Mouse (Mus musculus): ENCODE measurements around the gene Mri1. TPM values are rescaled to one million over a fixed set of nuclear protein-coding genes. Genes with fewer than 3 reads are reported as not detected.
A peak's percentile ranks its signal among the peaks of the same experiment; 100 is the strongest.

Mri1 gene
- total RNA-seq (2021): 10 to 100 TPM; 11.8 to 16.6 TPM
- long read RNA-seq, experiment 1, transcript Mri1-203 (5 exons, 2,819 nt): major isoform, 13 of 15 reads
- long read RNA-seq, experiment 1, partial matches to known transcripts: 1 of 15 reads
- long read RNA-seq, experiment 1, other reads (novel, unspliced or antisense): 1 of 15 reads
- long read RNA-seq, experiment 2, transcript Mri1-203 (5 exons, 2,819 nt): major isoform, 18 of 20 reads
- long read RNA-seq, experiment 2, partial matches to known transcripts: 0 of 20 reads
- long read RNA-seq, experiment 2, other reads (novel, unspliced or antisense): 2 of 20 reads

GRCm38 (mm10) chr8:84256822-84257610 is at the start of gene Mri1:
Mri1 (minus strand) TSS chr8:84257326.
- peak; percentile 88 for DNase-seq
- intact Hi-C loops (cut with DNase I; ENCODE audit: low total_unique reads): no loop called here

DNA sequence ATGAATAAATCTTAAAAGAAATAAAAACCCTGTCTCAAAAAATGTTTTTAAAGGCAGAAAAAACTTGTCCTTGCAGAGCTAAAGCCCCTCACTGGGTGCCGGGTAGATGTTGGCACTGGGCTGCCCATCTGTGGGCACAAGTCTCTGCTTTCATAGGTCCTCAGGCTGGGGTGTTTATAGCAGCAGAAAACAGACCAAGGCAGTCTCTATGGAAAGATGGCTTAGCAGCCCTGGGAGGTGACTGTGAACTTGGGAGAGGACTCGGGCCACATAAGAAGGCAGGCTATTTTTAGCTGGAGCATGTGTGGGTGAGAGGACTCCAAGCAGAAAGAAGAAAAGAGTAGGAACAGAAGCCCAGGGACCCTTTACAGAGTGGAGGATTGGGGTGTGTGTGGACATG is 46.8 kb upstream of the Mri1 start:
- intact Hi-C loops (cut with DNase I; ENCODE audit: low total_unique reads): no loop called here
- DNase-seq: no peak

GRCm38 (mm10) chr8:84297029-84297785 is 40.1 kb upstream of the Mri1 start:
- intact Hi-C loops (cut with DNase I; ENCODE audit: low total_unique reads): no loop called here
- DNase-seq: no peak

DNA sequence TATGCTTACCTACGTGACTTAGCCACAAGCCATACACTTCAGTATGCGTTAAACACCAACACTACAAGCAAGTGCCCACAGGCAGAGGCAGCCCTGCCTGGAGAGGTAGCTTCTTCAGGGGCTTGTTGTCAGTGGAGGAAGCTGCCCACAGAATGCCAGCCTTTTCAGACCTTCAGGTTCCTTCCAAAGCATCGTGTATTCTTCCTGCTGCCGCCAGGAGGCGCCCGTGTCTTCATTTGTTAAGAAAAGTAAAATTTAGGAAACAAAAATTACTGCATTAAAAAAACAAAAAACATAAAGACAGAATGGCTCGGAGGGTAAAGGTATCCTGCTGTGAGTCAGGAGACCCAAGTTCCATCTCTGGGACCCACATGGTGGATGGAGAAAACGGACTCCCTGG is 34.6 kb upstream of the Mri1 start:
- intact Hi-C loops (cut with DNase I; ENCODE audit: low total_unique reads): loop anchor here (2.0 kb wide), 1 partner anchor 65 kb away; no protein-coding TSS in a partner anchor
- DNase-seq: peak; percentile 39

GRCm38 (mm10) chr8:84291086-84291485 is 34.0 kb upstream of the Mri1 start:
- no peak for DNase-seq
- intact Hi-C loops (cut with DNase I; ENCODE audit: low total_unique reads): no loop called here

DNA sequence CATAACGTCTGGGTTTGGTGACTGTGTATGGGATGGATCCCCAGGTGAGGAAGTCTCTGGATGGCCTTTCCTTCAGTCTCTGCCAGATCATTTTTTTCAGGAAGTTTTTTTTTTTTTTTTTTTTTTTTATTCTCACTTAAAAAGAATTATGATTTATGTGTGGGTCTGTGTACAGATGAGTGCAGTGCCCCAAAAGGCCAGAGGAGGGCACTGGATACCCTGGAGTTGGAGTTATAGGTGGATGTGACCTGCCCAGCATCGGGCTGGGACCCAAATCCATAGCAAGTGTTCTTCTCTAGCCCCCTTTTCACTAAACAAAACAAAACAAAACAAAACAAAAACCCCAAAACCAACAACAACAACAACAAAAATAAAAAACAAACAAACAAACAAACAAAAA is 31.8 kb upstream of the Mri1 start:
- DNase-seq: no peak
- intact Hi-C loops (cut with DNase I; ENCODE audit: low total_unique reads): loop anchor here (10.0 kb wide), 1 partner anchor 104 kb away; the partner anchor contains the start of gene Nanos3

DNA sequence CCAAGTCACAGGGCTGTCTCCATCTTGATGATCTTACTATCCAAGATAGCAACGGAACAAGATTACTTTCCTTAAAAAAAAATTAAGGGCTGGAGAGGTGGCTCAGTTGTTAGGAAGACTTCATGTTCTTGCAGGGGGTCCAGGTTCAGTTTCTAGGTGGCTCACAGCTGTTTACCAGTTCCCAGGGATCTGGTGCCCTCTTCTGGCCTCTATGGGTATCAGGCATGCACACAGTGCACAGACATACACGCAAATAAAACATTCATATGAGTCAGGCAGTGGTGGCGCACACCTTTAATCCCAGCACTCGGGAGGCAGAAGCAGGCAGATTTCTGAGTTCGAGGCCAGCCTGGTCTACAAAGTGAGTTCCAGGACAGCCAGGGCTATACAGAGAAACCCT is 28.5 kb upstream of the Mri1 start:
- intact Hi-C loops (cut with DNase I; ENCODE audit: low total_unique reads): loop anchor here (10.0 kb wide), 1 partner anchor 101 kb away; the partner anchor contains the start of gene Nanos3
- peak; percentile 51 for DNase-seq

DNA sequence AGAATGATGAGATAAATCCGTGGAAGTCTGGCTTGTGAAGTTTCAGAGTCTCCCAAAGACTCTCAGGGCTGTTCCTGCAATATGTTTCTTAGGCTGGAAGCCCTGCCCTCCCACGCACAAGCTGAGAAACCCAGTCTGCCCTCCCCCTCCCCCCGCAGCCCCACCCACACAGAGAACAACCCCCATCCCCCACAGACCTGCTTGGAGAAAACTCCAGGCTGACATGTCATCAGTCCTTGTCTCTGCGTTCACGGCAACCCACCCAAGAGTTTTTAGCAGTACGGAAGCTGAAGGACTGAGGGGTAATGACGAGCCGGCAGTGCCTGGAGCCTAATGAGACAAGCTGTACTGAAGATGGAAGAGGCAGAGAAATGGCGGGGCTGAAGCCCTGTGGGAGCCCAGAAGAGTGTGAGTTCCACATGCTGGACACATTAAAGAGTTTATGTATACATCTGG is 27.5 kb upstream of the Mri1 start:
- intact Hi-C loops (cut with DNase I; ENCODE audit: low total_unique reads): loop anchor here (10.0 kb wide), 1 partner anchor 100 kb away; the partner anchor contains the start of gene Nanos3
- peak; percentile 34 for DNase-seq

DNA sequence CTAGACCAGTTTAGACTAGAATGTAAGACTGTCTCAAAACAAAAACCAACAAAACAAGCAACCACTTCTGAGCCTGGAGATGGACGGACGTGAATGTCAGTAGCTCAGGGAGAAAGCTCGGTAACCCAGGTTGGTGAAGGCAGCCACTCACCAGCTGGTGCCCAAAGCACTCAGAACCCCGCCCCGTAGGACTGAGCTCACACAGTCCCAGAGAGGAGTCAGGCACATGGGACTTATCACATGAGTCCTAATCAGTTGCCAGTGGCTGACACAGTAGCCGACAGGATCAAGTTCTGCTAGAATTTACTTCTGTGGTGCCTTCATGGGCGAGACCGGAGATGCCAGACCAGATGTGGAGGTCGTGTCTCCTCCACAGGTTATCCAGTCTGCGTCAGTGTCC is 23.7 kb upstream of the Mri1 start:
- intact Hi-C loops (cut with DNase I; ENCODE audit: low total_unique reads): loop anchor here (10.0 kb wide), 1 partner anchor 96 kb away; the partner anchor contains the start of gene Nanos3
- DNase-seq: no peak

DNA sequence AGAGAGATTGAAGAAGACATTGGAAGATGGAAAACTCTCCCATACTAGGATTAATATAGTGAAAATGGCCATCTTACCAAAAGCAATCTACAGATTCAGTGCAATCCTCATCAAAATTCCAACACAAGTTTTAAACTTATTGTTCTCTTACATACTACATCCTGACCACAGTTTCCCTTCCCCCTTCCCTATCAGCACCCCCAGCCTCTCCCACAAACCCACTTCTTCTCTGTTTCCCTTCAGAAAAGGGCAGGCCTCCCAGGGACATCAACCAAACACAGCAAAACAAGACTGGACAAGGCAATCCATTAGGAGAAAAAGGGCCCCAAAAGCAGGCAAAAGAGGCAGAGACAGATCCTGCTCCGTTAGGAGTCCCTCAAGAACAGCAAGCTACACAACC is 19.3 kb upstream of the Mri1 start:
- no peak for DNase-seq
- intact Hi-C loops (cut with DNase I; ENCODE audit: low total_unique reads): no loop called here

DNA sequence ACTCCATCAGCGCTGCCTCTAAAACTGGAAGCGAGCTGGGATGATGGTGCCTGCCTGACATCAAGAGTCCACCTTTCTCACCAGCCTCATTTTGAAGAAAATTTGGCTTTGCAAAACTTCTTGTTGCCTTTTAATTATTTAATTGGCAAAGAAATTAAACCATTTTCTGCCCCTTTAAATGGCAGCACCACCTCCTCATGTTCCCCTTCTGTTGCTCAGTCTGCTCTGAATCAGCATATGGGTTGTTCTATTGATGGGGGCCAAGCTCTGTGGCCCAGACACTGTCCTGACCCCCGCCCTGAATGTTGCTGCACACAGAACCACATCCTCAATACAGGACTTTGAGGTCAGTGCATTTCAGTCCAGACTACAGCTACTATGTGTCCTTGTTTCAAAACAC is 16.8 kb upstream of the Mri1 start:
- no peak for DNase-seq
- intact Hi-C loops (cut with DNase I; ENCODE audit: low total_unique reads): no loop called here

GRCm38 (mm10) chr8:84272302-84272701 is 15.2 kb upstream of the Mri1 start:
- DNase-seq: no peak
- intact Hi-C loops (cut with DNase I; ENCODE audit: low total_unique reads): no loop called here

DNA sequence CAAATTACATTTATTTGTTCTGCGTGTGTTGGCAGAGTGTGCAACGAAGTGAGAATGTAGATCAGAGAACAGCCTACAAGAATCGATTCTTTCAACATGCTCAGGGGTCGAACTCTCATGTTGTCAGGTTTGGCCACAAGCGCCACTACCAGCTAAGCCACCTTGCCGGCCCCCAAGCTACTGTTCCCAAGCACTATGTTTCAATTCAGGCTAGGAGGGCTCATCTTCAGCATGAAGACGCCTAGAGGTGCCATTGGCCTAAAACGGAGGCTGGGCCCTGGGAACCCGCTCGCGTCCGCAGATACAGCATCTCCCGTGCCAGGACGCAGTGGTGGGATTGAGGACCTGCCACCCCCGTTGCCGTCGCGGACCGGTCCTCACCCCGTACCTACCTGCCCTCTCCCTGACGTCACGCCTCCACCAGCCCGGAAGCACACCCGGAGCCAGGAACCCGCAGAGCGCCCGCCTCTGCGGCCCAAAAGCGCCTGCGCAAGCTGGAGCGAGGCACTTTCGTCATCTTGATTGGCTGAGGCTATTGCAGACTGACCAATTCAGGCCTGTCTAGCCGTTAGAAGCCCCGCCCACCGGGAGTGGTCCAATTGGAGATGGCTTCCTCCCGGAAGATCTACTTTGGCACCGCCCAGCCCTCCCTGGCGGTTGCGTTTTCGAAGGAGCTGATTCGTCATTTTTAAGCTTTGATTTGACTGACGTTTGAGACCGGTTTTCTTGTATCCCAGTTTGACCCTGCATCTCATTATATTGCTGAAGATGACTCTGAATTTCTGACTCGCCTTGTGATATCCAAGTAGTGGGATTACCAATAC is 13.0 kb upstream of the Mri1 start, which contains the start of gene Ccdc130:
TSS of gene Ccdc130 (minus strand) at position 431 of the 824 bp plus-strand sequence.
- DNase-seq: peak; percentile 100
- intact Hi-C loops (cut with DNase I; ENCODE audit: low total_unique reads): no loop called here

DNA sequence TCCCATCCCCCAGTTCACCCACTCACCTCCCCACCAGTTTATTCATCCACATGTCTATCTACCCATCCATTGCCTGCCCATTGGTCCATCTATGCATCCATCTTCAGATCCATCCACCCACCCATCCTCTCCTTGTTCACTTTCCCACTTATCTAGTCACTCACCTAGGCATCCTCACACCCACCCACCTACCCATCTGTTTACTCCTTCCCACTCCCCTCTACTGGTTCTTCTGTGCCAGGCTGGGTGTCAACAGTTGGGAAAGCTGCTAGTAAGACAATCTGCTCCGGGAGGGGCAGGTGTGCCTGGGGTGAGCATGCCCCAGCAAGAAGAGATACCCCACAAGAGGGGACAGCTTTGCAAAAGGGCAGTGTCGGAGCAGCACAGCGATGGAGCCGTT is 4.0 kb upstream of the Mri1 start:
- DNase-seq: no peak
- intact Hi-C loops (cut with DNase I; ENCODE audit: low total_unique reads): no loop called here

- intact Hi-C loops (cut with DNase I; ENCODE audit: low total_unique reads): no loop called here
- DNase-seq: no peak
Measured at GRCm38 (mm10) chr8:84256458-84256821, 686 bp downstream of the Mri1 start.

DNA sequence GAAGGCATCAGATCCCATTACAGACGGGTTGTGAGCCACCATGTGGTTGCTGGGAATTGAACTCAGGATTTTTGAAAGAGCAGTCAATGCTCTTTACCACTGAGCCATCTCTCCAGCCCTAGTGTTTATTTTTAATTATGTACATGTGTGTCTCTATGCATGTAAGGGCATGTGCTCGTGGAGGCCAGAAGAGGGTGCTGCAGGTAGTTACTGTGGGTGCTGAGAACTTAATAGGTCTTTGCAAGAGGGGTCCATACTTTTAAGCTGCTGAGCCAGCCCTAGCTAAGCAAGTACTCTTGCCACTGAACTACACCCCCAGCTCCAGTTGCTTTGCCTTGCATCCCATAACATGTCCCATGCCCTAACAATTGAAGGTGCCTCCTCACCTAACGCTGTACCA is 1.3 kb downstream of the Mri1 start:
- intact Hi-C loops (cut with DNase I; ENCODE audit: low total_unique reads): no loop called here
- DNase-seq: no peak

DNA sequence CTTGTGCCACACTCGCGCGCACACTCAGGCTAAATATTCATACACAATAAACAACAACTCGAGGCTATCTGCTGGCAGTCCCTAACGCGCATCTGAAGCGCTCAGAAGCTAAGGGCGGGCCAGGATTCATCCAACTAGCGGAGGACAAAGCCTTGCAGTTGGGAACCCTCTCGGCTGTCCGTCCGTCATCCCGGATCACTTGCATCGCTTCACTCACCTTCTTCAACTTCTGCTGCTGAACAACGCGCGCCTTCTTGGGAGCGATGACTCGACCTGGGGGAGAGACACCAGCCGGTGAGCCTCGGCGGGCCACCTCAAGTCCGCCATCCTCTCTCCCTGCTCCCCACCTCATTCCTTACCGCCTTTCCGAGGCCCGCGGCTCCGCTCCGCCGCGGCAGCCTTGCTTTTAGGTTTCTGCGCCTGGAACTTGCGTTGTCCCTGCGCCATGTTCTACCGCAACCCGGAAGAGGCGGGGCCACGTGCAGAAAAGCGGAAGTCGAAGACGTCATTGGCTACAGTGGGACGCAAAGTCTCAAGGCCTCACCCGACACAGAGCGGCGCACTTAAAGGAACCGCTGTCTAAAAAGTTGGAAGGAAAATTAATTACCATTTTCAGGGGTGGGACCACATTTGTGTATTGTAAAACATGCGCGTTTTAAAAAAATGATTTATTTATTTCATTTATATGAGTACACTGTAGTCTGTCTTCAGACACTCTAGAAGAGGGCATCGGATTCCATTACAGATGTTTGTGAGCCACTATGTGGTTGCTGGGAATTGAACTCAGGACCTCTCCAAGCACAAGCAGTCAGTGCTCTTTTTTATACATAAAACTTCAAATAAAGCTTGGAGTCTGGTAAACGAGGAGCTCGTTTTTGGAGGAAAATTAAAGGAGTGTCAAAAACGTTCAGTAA is 7.6 kb downstream of the Mri1 start, which contains the start of gene D8Ertd738e:
TSS of gene D8Ertd738e (minus strand) at position 463 of the 914 bp plus-strand sequence.
- intact Hi-C loops (cut with DNase I; ENCODE audit: low total_unique reads): loop anchor here (5.0 kb wide), 1 partner anchor 618 kb away; no protein-coding TSS in a partner anchor
- DNase-seq: peak; percentile 85

DNA sequence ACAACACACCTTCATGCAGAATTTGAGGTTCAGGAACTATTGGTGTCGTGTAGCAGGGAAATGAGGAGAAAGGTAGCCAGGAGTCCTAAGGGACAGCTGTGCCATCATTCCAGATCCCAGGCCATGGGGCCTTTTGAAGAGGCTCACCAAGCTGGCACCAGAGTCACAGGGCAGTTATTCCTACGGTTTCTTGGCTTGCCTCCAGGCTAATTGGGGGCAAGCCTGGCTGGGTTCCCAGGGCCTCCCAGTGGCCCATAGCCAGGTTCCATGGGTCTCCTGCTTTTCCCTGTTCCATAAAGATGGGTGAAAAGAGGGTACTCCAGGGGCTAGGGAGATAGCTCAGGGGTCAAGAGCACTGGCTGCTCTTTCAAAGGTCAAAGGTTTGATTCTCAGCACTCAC is 15.3 kb downstream of the Mri1 start:
- no peak for DNase-seq
- intact Hi-C loops (cut with DNase I; ENCODE audit: low total_unique reads): no loop called here
